Mouse (Mus musculus) adrenal gland, postnatal 36 days (tissue): ENCODE data around the gene Birc5. TPM values are rescaled to one million over a fixed set of nuclear protein-coding genes. Genes with fewer than 3 reads are reported as not detected.
"Not testable (repeated sequence)": the region's sequence is repeated elsewhere in the genome, so short reads cannot be mapped to it uniquely, and the experiment has no call there.

Source experiments
- DNase-seq, 2 experiments: peaks; one replicate each; pipeline ENCODE4 v3.0.0; 2021; ENCODE audit warnings: mixed read lengths in 1 of 2
- long read RNA-seq, 2 experiments: library from polyadenylated mRNA; stranded (forward); transcript quantifications; one replicate each; pipeline ENCODE4 v2.0.0; 2021; ENCODE audit warnings: borderline sequencing depth in 2 of 2
- total RNA-seq, 2 experiments: library from RNA; stranded (reverse); gene quantifications; 2 replicates each; pipeline ENCODE4 v1.2.3; 2021

Birc5 gene
- total RNA-seq = 1 to 10 TPM; 5.0 to 5.4 TPM
- long read RNA-seq, experiment 1, partial matches to known transcripts = 2 of 4 reads
- long read RNA-seq, experiment 1, other reads (novel, unspliced or antisense) = 0 of 4 reads
- long read RNA-seq, experiment 2, partial matches to known transcripts = 0 of 4 reads
- long read RNA-seq, experiment 2, other reads (novel, unspliced or antisense) = 0 of 4 reads

GRCm38 (mm10) chr11:117848985-117849671 lies at the start of gene Birc5:
Birc5 (plus strand) TSS chr11:117849251.
- peak; percentile 96 to 98 for DNase-seq

DNA sequence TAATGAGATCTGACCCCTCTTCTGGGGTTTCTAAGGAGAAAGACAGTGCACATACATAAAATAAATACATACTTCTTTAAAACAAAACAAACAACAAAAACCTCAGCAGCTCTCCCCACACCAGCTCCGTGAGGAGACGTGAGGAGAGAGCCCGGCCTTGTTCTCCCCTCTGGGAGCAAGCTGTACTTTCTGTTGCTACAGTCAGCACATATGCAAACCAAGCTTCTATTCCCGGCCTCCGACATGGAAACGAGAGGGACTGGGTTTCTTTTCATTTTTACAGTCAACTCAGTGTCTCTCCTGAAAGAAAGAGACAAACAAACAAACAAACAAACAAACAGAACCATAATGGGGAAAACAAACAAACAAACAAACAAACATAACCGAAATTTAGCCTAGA lies 49.0 kb upstream of the Birc5 start:
- no peak for DNase-seq

GRCm38 (mm10) chr11:117801650-117802049 lies 47.4 kb upstream of the Birc5 start:
- no peak for DNase-seq

DNA sequence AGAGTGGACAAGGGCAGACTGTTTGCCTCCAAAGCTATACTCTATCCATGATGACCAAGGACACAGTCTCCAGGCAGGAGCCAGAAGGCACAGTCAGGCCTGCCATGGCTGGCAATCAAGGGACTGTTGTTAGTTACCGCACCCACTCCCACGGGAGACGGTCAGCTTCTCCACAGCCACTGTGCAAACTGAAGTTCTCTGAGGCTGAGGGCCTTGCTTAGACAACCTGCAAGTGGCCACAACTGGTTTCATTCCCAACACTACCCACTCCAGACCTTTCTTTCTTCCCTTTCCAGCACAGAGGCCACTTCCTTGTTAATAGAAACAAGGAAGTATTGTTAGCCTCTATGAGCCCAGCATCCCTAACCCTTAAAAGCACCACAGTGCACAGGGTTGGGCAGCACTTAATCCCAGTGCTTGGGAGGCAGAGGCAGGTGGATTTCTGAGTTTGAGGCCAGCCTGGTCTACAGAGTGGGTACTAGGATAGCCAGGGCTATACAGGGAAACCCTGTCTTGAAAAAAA lies 45.8 kb upstream of the Birc5 start:
- DNase-seq = no peak

DNA sequence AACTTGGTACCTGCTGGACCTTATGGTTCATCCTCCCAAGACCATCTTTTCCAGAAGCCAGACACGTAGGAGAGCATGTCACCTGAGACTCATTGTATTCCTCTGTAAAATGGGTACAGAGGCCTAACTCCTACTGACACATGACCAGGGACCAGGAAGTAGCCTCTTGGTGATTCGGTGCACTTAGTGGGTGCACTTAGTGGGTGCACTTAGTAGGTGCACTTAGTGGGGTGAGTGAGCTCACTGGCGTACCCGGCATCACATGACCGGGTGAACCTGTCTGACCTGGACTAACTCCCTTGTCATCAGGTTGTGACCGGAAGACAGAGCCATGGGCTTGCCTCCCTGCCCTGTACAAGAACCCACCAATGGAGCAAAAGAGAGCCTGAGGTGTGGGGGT lies 42.3 kb upstream of the Birc5 start:
- DNase-seq = no peak

GRCm38 (mm10) chr11:117809407-117810311 lies 39.4 kb upstream of the Birc5 start, which contains the start of the genes Gm20708 and Syngr2:
Gm20708 (plus strand) TSS chr11:117809668.
Syngr2 (plus strand) TSS chr11:117809668.
- peak; percentile 85 to 89 for DNase-seq

- peak; percentile 95 to 97 for DNase-seq
Measured at GRCm38 (mm10) chr11:117810401-117811046, 38.5 kb upstream of the Birc5 start.

DNA sequence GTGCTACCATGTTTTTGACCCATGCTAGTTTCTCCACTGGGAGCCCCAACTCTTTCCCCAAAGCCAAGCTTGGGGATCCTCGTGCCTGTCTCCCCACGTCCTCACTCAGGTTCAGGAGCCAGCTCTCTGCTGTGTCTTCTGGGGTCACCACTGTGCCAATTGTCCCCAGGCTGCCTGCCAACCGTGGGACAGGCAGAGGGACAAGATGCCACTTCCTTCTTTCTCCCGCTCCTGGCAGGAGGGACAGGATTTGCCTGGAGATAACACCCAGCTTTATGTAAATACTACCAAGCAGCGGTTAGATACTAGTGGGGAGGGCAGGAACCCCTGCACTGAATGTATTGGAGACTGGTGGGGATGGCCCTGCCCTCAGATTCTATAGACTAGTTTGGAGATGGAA lies 35.2 kb upstream of the Birc5 start:
- DNase-seq = no peak

DNA sequence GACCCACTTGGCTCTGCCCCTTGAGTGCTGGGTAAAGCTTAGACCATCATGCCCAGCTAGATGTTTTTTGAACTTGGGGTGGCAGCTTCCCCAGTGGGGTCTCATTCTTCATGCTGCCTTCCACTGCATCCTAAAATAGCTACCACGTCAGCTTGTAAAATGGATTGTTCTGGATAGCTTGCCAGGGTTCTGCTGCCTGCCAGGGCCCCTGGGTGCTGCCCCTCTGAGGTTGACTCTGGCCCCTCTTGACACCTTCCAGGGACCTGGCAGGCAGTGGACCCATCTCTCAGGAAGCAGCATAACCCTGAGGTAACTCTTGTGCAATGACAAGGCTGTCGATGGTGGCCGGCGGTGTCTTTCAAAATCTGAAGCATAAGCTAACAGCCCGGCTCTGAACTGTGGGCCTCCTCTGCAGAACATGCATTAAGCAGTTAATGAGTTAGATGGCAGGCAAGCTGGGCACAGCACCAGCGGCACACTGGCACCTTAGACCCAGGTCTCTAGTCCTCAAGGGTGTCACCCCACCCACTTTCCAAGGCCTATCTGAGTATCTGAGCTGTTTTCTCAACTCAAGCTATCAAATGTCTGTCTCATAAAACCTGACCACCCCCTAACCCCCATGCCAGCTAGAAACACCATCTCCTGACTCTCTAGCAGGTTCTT lies 34.2 kb upstream of the Birc5 start:
- DNase-seq = no peak

DNA sequence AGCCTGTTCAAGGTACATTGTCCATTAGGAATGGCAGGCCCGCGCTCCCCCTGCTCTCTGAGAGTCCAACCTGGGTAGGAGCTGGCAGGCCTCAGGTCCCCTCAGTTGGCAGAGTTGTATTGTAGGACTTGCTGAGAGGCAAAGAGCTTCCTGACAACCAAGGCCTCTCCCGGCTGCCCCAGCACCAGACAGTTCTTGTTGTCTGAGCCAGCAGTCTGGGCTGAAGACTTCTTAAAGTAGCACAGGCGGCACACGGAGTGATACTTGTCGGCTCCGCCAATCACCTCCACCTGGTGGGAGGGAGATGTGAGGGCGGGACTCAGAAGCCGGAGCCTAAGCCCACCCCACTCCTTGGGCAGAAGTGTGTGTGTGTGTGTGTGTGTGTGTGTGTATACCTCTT lies 33.2 kb upstream of the Birc5 start:
- not testable (repeated sequence) for DNase-seq

DNA sequence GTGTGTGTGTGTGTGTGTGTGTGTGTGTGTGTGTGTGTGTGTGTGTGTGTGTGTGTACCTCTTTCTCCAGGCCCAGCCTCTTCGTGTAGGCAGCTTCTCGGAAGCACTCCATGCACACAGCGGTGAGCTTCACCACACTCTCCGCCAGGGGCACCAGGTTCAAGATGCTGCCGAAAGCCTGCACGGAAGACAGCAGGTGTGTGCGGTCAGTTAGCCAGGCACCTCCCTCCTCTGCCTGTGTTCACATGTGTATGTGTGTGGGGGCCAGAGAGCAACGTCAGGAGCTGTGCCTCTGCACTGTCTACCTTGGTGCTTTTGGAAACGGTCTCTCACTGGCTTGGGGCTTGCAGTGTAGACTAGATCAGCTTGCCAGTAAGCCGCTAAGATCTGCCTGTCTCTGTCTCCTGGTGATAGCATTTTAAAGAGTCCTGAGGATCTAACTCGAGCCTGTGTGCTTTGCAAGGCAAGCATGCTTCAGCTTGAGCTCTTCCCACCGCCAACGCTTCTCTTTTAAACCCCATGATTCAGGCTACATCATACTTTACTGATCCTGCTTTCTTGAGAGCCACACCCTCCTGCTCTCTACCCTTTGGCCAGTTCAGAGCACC lies 32.6 kb upstream of the Birc5 start:
- DNase-seq = no peak

DNA sequence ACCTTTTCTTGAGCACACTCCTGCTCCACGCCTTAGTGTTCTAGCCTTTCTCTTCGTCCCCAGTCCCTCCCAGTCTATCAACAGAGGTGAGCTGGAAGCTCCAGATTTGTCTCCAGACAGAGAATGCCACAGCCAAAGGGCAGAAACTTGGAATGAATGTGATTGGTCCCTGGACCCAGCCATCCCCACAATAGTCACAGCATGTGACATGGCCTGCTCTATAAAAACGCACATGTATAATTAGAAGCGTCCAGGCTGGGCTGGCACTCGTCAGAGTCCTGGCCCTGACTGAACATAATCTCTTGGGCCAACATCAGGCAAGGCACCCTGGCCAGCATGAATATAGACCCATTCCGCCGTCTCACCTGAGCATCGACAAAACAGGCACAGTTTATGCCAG lies 30.0 kb upstream of the Birc5 start:
- DNase-seq = no peak

DNA sequence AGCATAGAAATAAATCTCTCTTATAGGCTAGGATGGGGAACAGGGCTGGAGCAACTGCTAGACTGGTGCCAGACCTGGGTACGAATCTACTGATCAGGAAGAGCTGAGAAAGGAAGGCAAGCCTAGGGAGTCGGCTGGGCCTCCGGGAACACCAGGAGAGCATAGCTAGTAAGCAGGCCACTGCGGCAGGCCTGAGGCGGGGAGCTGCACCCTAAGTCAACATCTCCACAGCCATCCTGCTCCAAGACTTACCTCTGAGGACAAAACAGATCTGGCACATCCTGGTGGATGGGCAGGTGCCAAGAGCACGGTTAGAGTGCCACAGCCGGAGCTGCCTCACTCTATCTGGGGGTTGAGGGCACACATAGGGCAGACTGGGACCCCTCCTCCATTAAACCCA lies 28.9 kb upstream of the Birc5 start:
- no peak for DNase-seq

GRCm38 (mm10) chr11:117821868-117822267 lies 27.2 kb upstream of the Birc5 start:
- peak in 1 of 2 experiments; percentile 61 for DNase-seq

- DNase-seq = peak; percentile 17 to 40
Measured at GRCm38 (mm10) chr11:117822728-117823241, 26.3 kb upstream of the Birc5 start.

DNA sequence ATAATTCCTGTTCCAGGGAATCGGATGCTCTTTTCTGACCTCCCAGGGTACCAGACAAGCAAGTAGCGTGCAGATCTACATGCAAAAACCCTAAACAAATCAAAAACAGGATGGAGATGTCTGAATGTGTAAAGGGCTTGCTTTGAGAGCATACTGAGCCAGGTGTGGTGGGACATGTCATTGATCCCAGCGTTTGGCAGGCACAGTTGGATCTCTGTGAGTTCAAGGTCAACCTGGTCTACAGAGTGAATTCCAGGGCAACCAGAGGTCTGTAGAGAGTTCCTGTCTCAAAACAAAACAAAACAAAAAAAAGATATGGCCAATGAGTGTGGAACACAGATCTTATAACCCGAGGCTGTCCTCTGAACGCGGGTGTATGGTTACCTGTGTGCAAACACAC lies 25.6 kb upstream of the Birc5 start:
- no peak for DNase-seq

DNA sequence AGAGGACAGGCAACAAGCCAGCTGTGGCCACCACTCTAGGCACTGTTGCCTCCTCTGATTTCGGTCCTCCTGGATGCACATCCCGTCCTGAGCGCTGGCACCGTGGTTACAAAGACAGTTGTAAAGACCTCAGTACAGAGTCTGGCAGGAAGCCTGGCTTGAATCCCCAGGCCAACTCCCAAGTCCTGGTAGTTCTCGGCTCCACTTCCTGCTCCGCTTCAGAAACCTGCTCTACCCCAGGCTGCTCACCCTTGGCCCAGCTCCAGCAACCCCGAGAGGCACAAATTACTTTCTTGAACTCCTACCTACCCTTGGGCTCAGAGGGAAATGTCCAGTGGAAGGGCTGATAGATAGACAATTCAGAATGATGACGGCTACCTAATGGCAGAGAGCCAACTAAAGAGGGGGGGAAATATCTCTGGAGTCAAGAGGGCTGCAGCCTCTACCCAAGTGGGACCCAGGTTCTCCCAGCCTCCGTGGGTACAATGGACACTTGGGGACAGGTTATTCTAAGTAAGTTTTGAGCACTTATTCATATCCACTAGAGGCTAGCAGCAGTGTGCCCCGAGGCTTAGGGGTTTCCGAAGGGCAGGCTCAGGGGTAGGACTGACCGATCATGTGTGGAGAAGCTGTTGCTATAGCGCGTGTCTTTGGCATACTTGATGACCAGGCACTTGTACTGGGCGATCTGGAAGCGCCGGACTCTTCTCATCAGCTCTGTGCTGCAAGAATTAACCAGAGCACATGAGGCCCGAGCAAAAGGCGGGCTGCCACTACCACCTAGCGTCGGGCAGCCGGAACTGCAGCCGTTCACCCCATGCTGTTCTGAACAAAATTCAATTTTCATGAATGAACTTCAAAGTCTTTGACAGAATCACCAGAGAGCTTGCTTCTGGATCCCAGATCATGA lies 24.7 kb upstream of the Birc5 start:
- DNase-seq = peak; percentile 82 to 85

DNA sequence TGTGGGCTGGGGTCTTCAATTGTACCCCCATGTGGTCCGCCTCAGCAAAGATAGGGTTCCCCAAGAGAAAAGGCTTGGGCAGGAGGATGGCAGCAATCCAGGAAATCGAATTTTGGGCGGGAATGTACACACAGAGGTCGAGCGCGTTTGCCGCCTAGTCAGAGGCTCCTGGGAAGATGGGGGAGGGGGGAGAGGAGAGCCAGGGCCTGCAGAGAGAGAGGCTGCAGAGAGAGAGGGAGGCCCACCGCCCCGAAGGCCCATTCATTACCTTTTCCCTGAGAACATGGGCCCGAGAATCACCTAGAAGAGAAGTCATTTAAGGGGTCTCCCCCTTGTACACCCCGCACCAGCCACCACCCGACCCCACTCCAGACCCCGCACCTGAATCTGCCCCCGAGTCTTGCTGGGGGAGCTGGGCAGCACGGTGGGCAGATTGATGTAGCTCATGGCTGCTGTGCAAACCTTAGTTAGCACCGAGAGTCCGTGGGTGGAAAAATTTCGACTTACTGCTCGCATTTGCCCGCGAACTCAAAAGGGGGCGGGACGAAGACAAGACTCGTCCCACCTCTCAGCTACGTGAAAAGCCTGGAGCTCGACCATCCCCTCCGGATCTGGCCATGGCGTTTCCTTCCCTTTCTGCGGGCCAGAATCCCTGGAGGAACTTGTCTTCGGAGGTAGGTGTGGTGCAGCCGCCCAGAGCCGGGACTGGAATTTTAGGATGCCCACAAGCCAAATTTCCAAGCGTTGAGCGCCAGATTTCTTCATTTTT lies 23.5 kb upstream of the Birc5 start, which contains the start of the genes Afmid and Tk1:
Gene Afmid (plus strand): TSS at position 592 of the 769 bp plus-strand sequence.
Gene Tk1 (minus strand): TSS at position 760 of the 769 bp plus-strand sequence.
- DNase-seq = peak; percentile 78 to 83

GRCm38 (mm10) chr11:117826164-117826563 lies 22.9 kb upstream of the Birc5 start:
- DNase-seq = no peak
